Mouse (Mus musculus): ENCODE data around the gene Wdr20. TPM values are rescaled to one million over a fixed set of nuclear protein-coding genes. Genes with fewer than 3 reads are reported as not detected.

Wdr20 gene
- total RNA-seq, 2 experiments from 2014 or later, result 25.4 to 25.9 TPM

DNA sequence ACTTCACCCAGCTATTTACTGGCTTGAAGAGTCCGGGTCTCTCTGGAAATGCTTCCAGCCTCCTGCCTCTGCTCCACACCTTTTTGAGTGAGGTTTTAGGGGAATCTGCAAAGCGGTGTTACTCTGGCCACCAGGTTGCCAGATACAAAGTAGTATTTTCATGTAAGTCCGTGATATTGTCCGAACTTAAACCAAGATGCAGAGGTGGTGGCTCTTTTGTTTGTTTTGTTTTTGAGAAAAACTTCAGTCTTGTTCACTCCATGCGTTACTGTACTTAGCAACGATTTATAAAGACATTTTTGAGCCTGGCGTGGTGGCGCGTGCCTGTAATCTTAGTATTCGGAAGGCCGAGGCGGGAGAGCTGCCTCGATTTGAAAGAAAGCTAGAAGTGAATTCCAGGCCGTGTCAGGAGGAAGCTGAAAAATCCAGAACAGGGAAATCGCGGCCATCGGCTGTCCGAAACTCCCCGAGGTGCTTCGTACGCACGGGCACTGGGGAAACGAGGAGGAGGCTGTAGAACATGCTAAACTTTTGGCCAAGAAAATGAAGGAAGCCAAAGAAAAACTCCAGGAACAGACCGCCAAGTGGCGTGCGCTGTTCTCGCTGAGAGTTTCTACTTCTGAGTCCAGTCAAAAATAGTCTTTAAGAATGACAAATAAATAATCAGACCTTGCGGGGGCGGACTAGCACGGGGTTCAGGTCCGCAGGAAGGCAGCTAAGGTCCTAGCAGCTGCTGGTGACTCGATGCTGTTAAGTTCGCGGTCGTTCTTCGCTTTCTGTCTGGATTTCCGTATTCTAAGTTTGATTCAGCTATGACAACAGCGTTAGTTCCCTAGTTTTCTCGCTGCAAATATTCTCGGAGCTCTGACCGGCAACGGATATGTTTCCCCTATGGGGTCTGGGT lies 106.7 kb downstream of the Wdr20 start:
- ATAC-seq (replicated peaks; ENCODE audit: poor library complexity, severe bottlenecking), result peak; percentile 20

DNA sequence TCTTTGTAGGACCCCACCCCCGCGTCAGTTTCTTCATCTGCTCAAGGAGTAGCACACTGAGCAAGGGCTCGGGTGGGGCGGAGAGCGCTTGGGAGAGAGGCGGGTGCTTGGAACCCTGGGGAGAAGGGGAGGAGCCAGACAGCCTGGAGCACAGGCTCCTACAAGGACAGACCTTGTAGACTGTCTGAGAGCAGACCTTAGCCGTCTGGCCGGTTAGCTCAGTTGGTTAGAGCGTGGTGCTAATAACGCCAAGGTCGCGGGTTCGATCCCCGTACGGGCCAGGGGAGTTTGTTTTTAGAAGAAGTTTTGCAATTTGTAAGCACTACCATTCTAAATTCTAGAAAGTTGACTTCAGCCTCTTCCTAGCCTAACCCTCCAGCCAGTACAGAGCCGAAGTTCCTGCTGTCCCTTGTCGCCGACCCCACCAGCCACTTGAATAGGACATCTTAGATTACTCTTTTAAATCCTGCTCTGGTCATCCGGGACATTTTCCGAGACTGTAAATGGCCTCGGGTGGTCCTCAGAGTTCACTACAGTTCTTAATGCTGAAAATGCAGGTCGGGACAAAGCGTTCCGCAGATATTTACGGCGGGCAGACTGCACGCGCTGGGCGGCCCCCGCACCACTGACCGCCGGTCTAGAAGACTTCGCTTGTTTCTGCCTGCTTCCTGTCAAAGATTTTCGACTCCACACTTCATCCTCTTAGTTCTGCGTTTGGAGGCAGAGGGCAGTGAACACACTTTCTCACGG lies 107.6 kb downstream of the Wdr20 start:
- peak; percentile 73 for ATAC-seq (replicated peaks; ENCODE audit: poor library complexity, severe bottlenecking)

DNA sequence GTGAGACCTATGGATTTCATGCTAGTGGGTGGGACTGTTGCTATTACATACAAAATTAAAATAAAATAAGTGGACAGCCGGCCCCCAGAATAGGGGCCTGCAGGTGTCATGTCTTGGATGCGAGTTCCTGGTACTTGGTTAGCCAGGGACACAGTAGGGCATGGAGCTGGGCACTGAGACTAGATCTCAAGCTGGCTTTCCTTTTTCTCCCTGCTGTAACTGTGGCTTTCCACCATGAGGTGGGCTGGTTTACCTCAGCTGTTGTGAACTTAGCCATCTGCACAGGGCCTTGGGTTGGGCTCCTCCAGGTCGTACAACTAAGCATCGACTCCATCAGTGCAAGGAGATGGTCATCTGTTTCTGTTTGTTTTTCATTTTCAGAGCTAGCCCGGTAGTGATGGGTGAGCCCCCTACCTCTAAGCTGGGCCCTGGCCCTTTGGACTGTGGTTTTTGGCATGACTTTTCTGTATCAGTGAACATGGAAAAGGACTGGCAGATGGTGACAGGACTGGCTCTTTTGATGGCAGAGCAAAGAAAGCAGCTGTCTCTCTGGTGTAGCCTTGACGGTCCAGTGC lies 108.5 kb downstream of the Wdr20 start:
- no peak for ATAC-seq (replicated peaks; ENCODE audit: poor library complexity, severe bottlenecking)

DNA sequence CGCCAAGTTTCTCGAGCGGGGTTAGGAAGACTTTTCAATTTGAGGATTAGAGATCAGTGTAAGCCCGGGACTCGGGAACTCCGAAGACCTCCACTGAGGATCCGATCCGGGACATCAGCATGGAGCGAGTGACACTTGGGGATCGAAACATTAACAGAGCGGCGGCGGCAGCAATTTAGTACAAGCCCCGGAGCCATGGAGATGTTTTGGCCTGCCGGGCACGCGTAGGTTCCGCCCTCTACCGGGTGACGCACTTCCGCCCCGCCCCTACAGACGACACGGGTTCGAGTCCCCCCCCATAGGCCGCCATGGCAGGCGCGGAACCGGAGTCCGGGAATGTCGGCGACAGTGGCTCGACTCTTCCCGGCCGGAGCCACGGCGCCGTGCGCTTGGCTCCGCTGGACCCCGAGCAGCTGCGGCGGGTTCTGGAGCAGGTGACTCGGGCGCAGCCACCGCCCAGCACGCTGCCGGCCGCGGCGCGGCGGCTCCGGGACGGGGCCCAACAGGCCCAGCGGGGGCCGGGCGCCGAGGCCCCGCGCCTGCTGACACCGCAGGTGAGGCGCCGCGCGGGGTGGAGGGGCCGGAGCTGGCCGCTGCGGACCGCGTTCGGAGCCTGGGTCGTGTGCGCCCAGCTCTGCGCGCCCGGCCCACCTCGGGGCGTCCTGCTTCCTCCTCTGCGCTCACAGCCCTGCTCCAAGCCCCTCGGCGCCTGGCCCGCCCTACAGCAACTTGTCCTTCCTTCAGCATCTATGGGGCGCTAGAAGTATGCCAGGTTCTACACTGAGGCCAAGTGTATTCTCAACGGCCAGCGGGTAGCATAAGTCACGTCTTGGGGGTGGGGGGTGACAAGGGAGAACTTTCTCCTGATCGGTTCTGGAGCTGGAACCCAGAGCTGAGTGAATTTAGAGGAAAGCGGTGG lies 112.5 kb downstream of the Wdr20 start, which contains the start of gene Zfp839:
TSS of gene Zfp839 (plus strand) at position 244 of the 919 bp plus-strand sequence.
- peak; percentile 58 for ATAC-seq (replicated peaks; ENCODE audit: poor library complexity, severe bottlenecking)

DNA sequence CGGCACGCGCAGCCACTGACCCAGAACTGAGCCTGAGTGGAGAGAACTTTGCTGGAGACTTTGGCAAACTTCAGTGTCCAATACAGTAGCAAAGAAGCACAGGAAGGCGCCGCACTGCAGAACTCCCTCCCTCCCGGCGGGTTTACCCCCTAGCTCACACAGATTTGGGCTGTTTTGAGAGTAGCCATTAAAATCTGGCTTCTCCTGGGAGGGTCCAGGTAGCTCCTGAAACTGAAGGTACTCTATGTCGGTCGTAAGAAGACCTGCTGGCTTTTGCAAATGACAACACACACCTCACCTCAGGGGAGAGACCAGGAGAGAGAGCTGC lies 113.1 kb downstream of the Wdr20 start:
- no peak for ATAC-seq (replicated peaks; ENCODE audit: poor library complexity, severe bottlenecking)

DNA sequence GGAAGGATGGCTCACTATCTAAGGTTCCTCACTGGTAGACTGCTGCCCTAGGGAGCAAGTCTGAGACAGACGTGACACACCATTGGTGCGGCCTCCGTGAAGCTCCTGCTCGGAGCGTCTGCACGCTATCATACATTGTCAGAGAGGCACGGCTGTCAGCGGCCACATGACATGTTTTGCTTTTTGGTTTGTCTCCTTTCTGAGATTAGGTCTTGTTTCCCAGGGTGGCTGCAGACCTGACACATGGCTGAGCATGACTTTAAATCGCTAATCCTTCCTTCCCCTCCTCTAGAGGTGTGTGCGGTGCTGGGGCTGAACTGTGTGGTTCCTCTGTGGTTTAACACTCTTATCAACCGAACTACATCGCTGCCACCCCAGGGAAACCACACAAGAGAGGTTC lies 113.7 kb downstream of the Wdr20 start:
- peak; percentile 16; the same call in 1 of the 2 replicates for ATAC-seq (replicated peaks; ENCODE audit: poor library complexity, severe bottlenecking)

DNA sequence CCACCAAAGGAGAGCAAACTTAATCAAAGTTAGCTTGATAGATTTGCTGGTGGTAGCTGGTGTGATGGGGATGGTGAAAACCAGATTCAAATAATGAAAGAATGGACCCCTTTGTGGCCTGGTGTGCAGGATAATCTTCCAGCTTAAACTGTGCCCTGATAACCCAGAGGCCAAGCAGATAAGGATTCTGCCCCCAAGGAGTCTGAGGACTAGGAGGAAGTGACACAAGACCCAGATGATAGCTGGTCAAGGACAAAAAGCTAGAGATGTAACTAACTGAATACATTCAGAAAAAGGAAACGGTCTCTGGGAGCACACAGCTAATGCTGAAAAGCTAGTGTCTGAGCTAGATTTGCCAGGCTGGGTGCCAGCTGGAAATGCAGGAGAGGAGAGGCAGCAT lies 114.2 kb downstream of the Wdr20 start:
- ATAC-seq (replicated peaks; ENCODE audit: poor library complexity, severe bottlenecking), result peak; percentile 29

Other genes with a start within 250 kb of the Wdr20 start
- gene Dync1h1, start 136.5 kb upstream of the Wdr20 start, total RNA-seq (2014; fragmentation: Nextera tagmentation), result 67.0 and 91.1 TPM in 2 replicates
- gene Dync1h1, start 136.5 kb upstream of the Wdr20 start, total RNA-seq (2017), result 78.1 and 161 TPM in 2 replicates
- not detected in 2 replicates for gene 1700001K19Rik, start 55.3 kb upstream of the Wdr20 start, total RNA-seq (2014; fragmentation: Nextera tagmentation)
- gene 1700001K19Rik, start 55.3 kb upstream of the Wdr20 start, total RNA-seq (2017), result not detected in 2 replicates
- gene Hsp90aa1, start 35.2 kb upstream of the Wdr20 start, total RNA-seq (2014; fragmentation: Nextera tagmentation), result 686 and 764 TPM in 2 replicates
- 1,405 and 1,810 TPM in 2 replicates for gene Hsp90aa1, start 35.2 kb upstream of the Wdr20 start, total RNA-seq (2017)
- 1.5 TPM in 2 replicates for gene Mok, start 103.0 kb downstream of the Wdr20 start, total RNA-seq (2014; fragmentation: Nextera tagmentation)
- 2.6 and 2.9 TPM in 2 replicates for gene Mok, start 103.0 kb downstream of the Wdr20 start, total RNA-seq (2017)
- gene Zfp839, start 112.3 kb downstream of the Wdr20 start, total RNA-seq (2014; fragmentation: Nextera tagmentation), result 6.4 and 8.4 TPM in 2 replicates
- gene Zfp839, start 112.3 kb downstream of the Wdr20 start, total RNA-seq (2017), result 4.7 and 6.6 TPM in 2 replicates
- 53.0 and 54.1 TPM in 2 replicates for gene Cinp, start 151.2 kb downstream of the Wdr20 start, total RNA-seq (2014; fragmentation: Nextera tagmentation)
- 80.7 and 82.3 TPM in 2 replicates for gene Cinp, start 151.2 kb downstream of the Wdr20 start, total RNA-seq (2017)
- 6.6 and 8.5 TPM in 2 replicates for gene Tecpr2, start 151.3 kb downstream of the Wdr20 start, total RNA-seq (2014; fragmentation: Nextera tagmentation)
- 5.0 and 5.1 TPM in 2 replicates for gene Tecpr2, start 151.3 kb downstream of the Wdr20 start, total RNA-seq (2017)
- gene Ankrd9, start 241.1 kb downstream of the Wdr20 start, total RNA-seq (2014; fragmentation: Nextera tagmentation), result 0.17 and 2.4 TPM in 2 replicates
- gene Ankrd9, start 241.1 kb downstream of the Wdr20 start, total RNA-seq (2017), result 1.7 and 7.3 TPM in 2 replicates

Measured in granulocyte monocyte progenitor cell, adult 5-6 weeks (primary cell).